Mouse (Mus musculus) small intestine, adult 2 months (tissue): ENCODE data around the gene Zcchc3. TPM values are rescaled to one million over a fixed set of nuclear protein-coding genes. Genes with fewer than 3 reads are reported as not detected.
"Not testable (repeated sequence)": the region's sequence is repeated elsewhere in the genome, so short reads cannot be mapped to it uniquely, and the experiment has no call there.

Source experiments
- H3K27ac ChIP-seq: fragments of 200-500 bp; 2 replicates; pipeline ENCODE4 v1.5.1; 2012; ENCODE audit warnings: low read depth, low read length, control low read depth, inconsistent platforms; ENCODE audit not compliant: insufficient read depth
- H3K27me3 ChIP-seq: fragments of 200-500 bp; 2 replicates; pipeline ENCODE4 v1.6.1; 2012; ENCODE audit warnings: mild to moderate bottlenecking, moderate library complexity, low read length, inconsistent platforms; ENCODE audit not compliant: control insufficient read depth, insufficient read depth
- H3K36me3 ChIP-seq: fragments of 200-500 bp; 2 replicates; pipeline ENCODE4 v1.6.1; 2012; ENCODE audit warnings: mild to moderate bottlenecking, low read length, control low read depth, inconsistent platforms; ENCODE audit not compliant: control insufficient read depth, insufficient read depth
- H3K4me1 ChIP-seq: fragments of 200-500 bp; 2 replicates; pipeline ENCODE4 v1.6.1; 2012; ENCODE audit warnings: low read length, inconsistent platforms, mixed read lengths; ENCODE audit not compliant: control insufficient read depth, insufficient read depth, insufficient read length
- H3K4me3 ChIP-seq: fragments of 200-500 bp; 2 replicates; pipeline ENCODE4 v1.5.1; 2012; ENCODE audit warnings: low read depth, mild to moderate bottlenecking, control low read depth, inconsistent platforms, low read length, moderate library complexity
- CTCF ChIP-seq: fragments of 200-500 bp; IDR thresholded peaks from 2 replicates; pipeline ENCODE4 v1.5.1; 2012; ENCODE audit warnings: low read depth, mild to moderate bottlenecking, control low read depth, inconsistent platforms, low read length, moderate library complexity, mixed read lengths; ENCODE audit not compliant: insufficient replicate concordance, insufficient read length; ENCODE audit errors: extremely low read depth
- POLR2A ChIP-seq: fragments of 200-500 bp; IDR thresholded peaks from 2 replicates; pipeline ENCODE4 v1.6.1; 2012; ENCODE audit warnings: low read depth, mild to moderate bottlenecking, control low read depth, inconsistent platforms, low read length, moderate library complexity
- WGBS: fragments of 180-500 bp; shearing (Covaris S2); methylation state at CpG from one replicate; pipeline ENCODE4 v1.1.7; 2018; 5-methylcytosine and 5-hydroxymethylcytosine counted together
- polyA plus RNA-seq: library from polyadenylated mRNA; depleted of rRNA; stranded (reverse); fragments of >200 nt; gene quantifications from 2 replicates; pipeline ENCODE4 v1.2.3, GENCODE M21; 2012

The Zcchc3 gene
- polyA plus RNA-seq, 1 experiment = 1.9 TPM

DNA sequence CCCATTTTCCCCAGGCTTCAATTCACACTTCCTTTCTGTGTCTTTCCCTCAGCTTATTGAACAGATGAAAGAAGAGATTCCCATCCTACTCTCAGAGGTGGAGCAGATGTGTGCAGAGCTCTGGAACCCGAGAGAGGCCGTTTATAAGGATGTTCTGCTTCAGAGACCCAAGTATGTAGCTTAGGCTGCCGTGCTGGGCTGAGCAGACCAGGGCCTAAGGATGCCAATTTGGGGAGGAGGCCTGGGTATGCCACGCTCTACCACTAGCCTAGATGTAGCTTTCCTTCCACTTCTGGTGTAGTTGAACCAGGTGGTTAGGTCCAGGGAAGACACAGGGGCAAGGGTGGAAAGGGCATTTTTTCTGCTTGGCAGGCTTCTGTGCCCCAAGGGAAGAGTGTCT lies 27.5 kb upstream of the Zcchc3 start:
- Histone ChIP-seq H3K27me3 (no peaks in the 10 kb centered on the region), H3K4me3 (no peak overlapping the region), H3K27ac (no peak overlapping the region), H3K4me1 (no peaks in the 10 kb centered on the region), H3K36me3 (no peaks in the 10 kb centered on the region)
- TF ChIP-seq CTCF = no peak
- no peak for TF ChIP-seq POLR2A
- WGBS = 89% methylated on average over 4 of the region's 4 CpGs

DNA sequence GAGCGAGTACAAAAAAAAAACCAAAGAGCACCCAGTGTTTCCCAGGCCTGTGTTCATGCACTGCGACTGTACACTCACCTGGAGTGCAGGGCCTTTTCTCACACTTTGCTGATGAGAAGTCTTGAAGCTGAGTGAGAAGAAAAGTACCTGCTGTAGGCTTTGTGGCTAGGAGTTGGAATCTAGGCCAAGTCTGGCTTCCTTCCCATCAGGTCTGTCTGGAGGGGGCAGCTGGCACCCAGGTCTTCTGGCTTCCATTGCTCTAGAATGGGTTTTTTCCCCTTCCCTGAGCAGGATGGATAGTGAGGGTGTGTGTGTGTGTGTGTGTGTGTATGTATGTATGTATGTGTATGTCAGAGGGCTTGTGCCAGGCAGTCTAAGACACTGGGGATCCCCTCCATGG lies 25.0 kb upstream of the Zcchc3 start:
- TF ChIP-seq POLR2A = no peak
- no peak for TF ChIP-seq CTCF
- no peak overlapping the region for H3K4me3 ChIP-seq
- H3K27me3 ChIP-seq = no peaks in the 10 kb centered on the region
- 76% methylated on average over 2 of the region's 2 CpGs for WGBS
- no peak overlapping the region for H3K27ac ChIP-seq
- no peaks in the 10 kb centered on the region for H3K36me3 ChIP-seq
- no peaks in the 10 kb centered on the region for H3K4me1 ChIP-seq

DNA sequence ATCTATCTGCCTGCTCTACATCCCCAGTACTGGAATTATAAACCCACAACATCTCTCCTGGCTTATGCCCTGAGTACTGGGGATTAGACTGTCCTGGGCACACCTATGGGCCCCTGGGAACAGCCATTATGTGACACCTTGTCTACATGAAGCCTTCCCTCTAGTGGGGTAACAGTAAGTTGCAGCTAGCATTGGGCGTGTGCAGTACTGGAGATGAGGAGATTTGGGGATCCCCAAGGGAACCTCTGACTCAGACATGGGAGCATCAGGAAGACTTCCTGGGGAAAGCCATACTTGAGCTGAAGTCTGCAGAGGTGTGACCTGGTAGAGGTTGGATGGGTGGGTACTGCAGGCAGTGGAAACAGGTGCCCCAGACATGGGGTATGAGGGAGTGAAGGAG lies 24.1 kb upstream of the Zcchc3 start:
- Histone ChIP-seq H3K27me3 (no peaks in the 10 kb centered on the region), H3K4me1 (no peaks in the 10 kb centered on the region), H3K36me3 (no peaks in the 10 kb centered on the region), H3K4me3 (no peak overlapping the region), H3K27ac (no peak overlapping the region)
- TF ChIP-seq CTCF = no peak
- TF ChIP-seq POLR2A = no peak
- WGBS = 65% methylated on average over 1 of the region's 1 CpGs

DNA sequence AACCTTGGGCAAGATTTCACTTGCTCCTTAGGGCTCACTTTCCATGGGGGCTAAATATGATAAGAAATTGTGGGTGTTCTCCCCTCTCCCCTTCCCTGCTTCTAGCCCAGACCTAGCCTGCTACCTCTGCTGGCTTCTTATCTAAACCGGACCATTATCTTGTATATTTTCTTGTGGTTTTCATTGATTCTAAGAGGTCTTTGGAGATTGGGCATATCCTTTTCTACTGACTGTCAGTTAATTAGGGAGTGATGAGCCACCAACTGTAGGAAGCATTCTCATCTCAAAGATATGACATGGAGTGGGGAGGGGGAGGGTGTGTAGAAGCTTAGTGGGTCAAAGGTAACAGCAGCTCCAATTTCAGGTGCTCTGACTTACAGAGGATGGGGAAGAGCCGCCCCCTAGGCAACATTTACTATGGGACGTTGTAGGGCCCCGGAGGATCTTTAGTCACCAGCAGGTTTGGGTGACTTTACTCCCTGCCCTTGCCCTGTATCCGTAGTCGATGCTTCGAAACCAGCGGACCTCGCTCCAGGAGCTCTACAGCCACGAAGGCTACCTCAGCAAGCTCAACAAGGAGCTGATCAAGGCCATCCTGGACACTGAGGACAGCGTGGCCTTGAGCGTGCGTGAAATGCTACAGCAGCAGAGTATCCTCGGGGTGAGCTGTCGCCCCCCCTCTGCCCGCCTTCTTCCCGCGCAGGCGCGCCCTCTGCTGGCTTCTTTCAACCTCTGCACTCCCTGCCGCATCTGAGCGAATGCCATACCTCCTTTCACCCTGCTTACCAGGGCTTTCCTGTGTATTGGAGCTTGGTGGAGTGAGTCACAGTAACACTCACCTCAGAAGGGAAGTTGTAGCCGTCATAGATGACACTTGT lies 22.4 kb upstream of the Zcchc3 start:
- Histone ChIP-seq H3K4me3 (peak overlapping the region; percentile 50), H3K36me3 (no peaks in the 10 kb centered on the region), H3K4me1 (no peaks in the 10 kb centered on the region), H3K27ac (no peak overlapping the region), H3K27me3 (no peaks in the 10 kb centered on the region)
- WGBS = 5% methylated on average over 23 of the region's 23 CpGs
- no peak for TF ChIP-seq POLR2A
- TF ChIP-seq CTCF = peak; percentile 94

DNA sequence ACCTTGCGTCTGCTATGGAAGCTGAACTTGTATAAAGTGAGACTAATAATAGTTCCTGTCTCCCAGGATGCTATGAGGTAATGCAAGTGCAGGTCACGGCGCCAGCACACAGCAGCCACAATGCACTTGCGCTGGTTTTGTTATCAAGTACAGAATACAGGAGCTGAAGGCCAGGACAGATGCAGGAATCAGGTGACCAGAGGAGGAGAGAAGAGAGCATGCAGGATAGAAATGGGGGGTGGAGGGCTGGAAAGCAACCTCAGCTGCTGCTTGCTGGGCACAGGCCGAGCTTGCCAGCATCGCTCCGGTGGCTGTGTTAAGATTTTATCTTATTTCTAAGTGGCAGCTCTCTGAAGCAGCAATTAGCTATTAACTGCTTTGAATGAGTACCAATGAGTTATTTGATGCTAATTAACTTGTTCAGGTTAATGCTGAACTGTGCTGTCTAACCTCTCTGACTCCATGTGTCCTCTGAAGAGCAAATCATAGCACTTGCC lies 21.6 kb upstream of the Zcchc3 start:
- TF ChIP-seq CTCF = no peak
- TF ChIP-seq POLR2A = no peak
- H3K27me3 ChIP-seq = no peaks in the 10 kb centered on the region
- H3K4me3 ChIP-seq = no peak overlapping the region
- no peaks in the 10 kb centered on the region for H3K4me1 ChIP-seq
- 78% methylated on average over 7 of the region's 7 CpGs for WGBS
- H3K36me3 ChIP-seq = no peaks in the 10 kb centered on the region
- no peak overlapping the region for H3K27ac ChIP-seq

DNA sequence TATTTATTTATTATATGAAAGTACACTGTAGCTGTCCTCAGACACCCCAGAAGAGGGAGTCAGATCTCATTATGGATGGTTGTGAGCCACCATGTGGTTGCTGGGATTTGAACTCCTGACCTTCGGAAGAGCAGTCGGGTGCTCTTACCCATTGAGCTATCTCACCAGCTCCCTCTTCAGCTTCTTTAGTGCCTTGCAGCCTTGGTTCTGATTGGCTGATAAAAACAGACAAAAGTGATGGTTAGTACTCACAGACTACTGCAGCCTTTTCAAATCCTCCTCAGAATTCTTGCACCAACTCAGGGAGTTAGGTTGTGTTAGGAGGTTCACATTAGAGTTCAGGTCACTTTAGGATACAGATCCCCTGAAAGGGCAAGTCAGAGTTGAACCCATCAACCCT lies 13.7 kb upstream of the Zcchc3 start:
- H3K4me1 ChIP-seq, H3K27me3 ChIP-seq, H3K4me3 ChIP-seq, H3K27ac ChIP-seq, H3K36me3 ChIP-seq: not testable (repeated sequence)
- 66% methylated on average over 2 of the region's 2 CpGs for WGBS

DNA sequence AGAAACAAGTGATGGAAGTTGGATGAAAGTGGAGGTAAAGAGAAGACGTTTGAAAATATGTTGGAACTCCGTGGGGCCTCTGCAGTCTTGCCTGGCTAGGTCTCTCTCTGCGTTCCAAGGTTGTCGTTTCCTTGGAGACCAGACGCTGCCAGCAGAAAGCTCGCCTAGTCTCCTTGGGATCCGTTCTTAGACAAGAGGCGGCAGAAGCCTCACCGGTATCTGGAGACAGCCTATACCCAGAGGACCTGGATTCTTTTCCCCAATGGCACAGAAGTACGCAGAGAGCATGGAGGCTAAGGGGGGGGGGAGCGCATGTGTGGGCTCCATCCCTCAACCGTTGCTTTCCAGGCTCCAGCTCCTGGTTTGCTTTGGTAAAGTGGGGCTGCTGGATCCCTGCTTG lies 12.7 kb upstream of the Zcchc3 start:
- no peak overlapping the region for H3K27ac ChIP-seq
- WGBS = 23% methylated on average over 12 of the region's 12 CpGs
- no peak overlapping the region for H3K4me3 ChIP-seq
- no peaks in the 10 kb centered on the region for H3K36me3 ChIP-seq
- TF ChIP-seq POLR2A = no peak
- TF ChIP-seq CTCF = no peak
- H3K27me3 ChIP-seq = no peaks in the 10 kb centered on the region
- no peaks in the 10 kb centered on the region for H3K4me1 ChIP-seq
